Mouse (Mus musculus): ENCODE results near the gene Asap3. TPM values are rescaled to one million over a fixed set of nuclear protein-coding genes. Genes with fewer than 3 reads are reported as not detected.

The Asap3 gene
- total and polyA plus RNA-seq, 2 experiments, result 3.3 to 5.8 TPM

DNA sequence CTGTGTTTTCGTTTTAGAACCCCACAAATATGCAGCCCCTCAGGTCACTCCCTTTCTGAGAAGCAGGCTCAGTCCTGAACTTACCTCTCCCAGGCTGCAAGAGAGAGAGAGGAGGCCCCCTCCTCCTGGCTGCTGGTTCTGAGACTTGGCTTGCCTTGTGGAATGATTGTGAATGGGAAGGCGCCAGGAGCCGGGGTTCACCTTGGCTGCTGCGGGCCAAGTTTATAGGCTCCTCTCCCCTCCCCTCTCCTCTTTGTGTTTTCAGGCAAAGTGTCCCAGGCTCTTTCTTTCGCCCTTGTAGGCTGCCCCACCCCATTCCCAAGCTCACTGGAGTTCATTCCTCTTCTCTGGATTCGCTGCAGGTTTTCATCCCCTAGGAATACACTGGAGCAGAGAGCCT, 778 bp downstream of the Asap3 start:
- Histone ChIP-seq H3K4me1 (ENCODE audit: control insufficient read depth, insufficient read depth, low read length) (peaks cover 11% of the 10 kb centered on the region), H3K36me3 (ENCODE audit: control insufficient read depth, insufficient read depth, low read length) (no peaks in the 10 kb centered on the region), H3K27ac (replicated peaks; ENCODE audit: insufficient read depth, low read depth, low read length) (peak overlapping the region; percentile 39), H3K79me2 (ENCODE audit: control insufficient read depth, insufficient read depth, low read length) (peaks cover 7% of the 10 kb centered on the region; the same call in 1 of the 2 replicates), H3K9ac (ENCODE audit: low read depth, low read length) (peak overlapping the region; percentile 77), H3K27me3 (ENCODE audit: control insufficient read depth, insufficient read depth, low read length) (no peaks in the 10 kb centered on the region), H3K4me3 (ENCODE audit: insufficient read depth, low read depth, low read length) (peak overlapping the region; percentile 36)
- no peak for TF ChIP-seq CTCF (IDR thresholded peaks at IDR 0.05; ENCODE audit: low read depth, low read length)
- TF ChIP-seq POLR2A (IDR thresholded peaks at IDR 0.05; ENCODE audit: extremely low read depth, insufficient read depth, low read length), result no peak
- 11% methylated on average over 6 of the region's 6 CpGs for WGBS
- DNase-seq (ENCODE audit: extremely low read depth, low read depth, low spot score), result no peak

- Histone ChIP-seq H3K4me3 (ENCODE audit: insufficient read depth, low read depth, low read length) (no peak overlapping the region), H3K27ac (replicated peaks; ENCODE audit: insufficient read depth, low read depth, low read length) (no peak overlapping the region), H3K27me3 (ENCODE audit: control insufficient read depth, insufficient read depth, low read length) (no peaks in the 10 kb centered on the region), H3K4me1 (ENCODE audit: control insufficient read depth, insufficient read depth, low read length) (peaks cover 25% of the 10 kb centered on the region), H3K9ac (ENCODE audit: low read depth, low read length) (no peak overlapping the region), H3K79me2 (ENCODE audit: control insufficient read depth, insufficient read depth, low read length) (peaks cover 7% of the 10 kb centered on the region; the same call in 1 of the 2 replicates), H3K36me3 (ENCODE audit: control insufficient read depth, insufficient read depth, low read length) (no peaks in the 10 kb centered on the region)
- WGBS, result 78% methylated on average over 9 of the region's 9 CpGs
- DNase-seq (ENCODE audit: extremely low read depth, low read depth, low spot score), result no peak
- TF ChIP-seq CTCF (IDR thresholded peaks at IDR 0.05; ENCODE audit: low read depth, low read length) (no peak), POLR2A (IDR thresholded peaks at IDR 0.05; ENCODE audit: extremely low read depth, insufficient read depth, low read length) (no peak)
Measured at GRCm38 (mm10) chr4:136210931-136211330, 4.8 kb downstream of the Asap3 start.

- Histone ChIP-seq H3K36me3 (ENCODE audit: control insufficient read depth, insufficient read depth, low read length) (no peaks in the 10 kb centered on the region), H3K4me1 (ENCODE audit: control insufficient read depth, insufficient read depth, low read length) (peaks cover 34% of the 10 kb centered on the region), H3K79me2 (ENCODE audit: control insufficient read depth, insufficient read depth, low read length) (peaks cover 14% of the 10 kb centered on the region; the same call in 1 of the 2 replicates), H3K27me3 (ENCODE audit: control insufficient read depth, insufficient read depth, low read length) (no peaks in the 10 kb centered on the region), H3K4me3 (ENCODE audit: insufficient read depth, low read depth, low read length) (no peak overlapping the region), H3K27ac (replicated peaks; ENCODE audit: insufficient read depth, low read depth, low read length) (peak overlapping the region; percentile 59; the same call in 1 of the 2 replicates), H3K9ac (ENCODE audit: low read depth, low read length) (no peak overlapping the region)
- no peak for TF ChIP-seq CTCF (IDR thresholded peaks at IDR 0.05; ENCODE audit: low read depth, low read length)
- TF ChIP-seq POLR2A (IDR thresholded peaks at IDR 0.05; ENCODE audit: extremely low read depth, insufficient read depth, low read length), result no peak
- DNase-seq (ENCODE audit: extremely low read depth, low read depth, low spot score), result peak; percentile 88
- 14% methylated on average over 7 of the region's 7 CpGs for WGBS
Measured at GRCm38 (mm10) chr4:136213629-136214028, 7.5 kb downstream of the Asap3 start.

DNA sequence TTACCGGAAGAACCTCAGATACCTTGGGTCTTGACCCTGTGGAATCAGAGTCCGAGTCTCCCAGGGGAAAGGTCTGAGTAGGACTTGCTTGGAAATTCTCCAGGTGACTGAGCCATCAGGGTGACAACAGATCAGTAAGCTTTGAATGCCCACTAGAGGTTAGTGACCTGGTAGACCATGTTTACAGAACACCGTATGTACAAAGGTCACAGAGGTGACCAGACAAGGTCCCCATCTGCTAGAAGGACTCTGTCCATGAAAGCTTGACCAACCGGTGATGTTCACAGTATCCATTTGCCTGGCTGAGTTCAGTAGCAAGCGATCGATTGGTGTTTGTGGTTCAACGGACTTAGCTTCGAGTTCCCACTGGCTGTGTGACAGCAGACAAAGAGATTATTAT, 8.7 kb downstream of the Asap3 start:
- no peaks in the 10 kb centered on the region for H3K36me3 ChIP-seq (ENCODE audit: control insufficient read depth, insufficient read depth, low read length)
- DNase-seq (ENCODE audit: extremely low read depth, low read depth, low spot score), result peak; percentile 100
- 27% methylated on average over 8 of the region's 8 CpGs for WGBS
- no peak overlapping the region for H3K4me3 ChIP-seq (ENCODE audit: insufficient read depth, low read depth, low read length)
- TF ChIP-seq POLR2A (IDR thresholded peaks at IDR 0.05; ENCODE audit: extremely low read depth, insufficient read depth, low read length) (no peak), CTCF (IDR thresholded peaks at IDR 0.05; ENCODE audit: low read depth, low read length) (no peak)
- 0 out of 2 replicates have a peak overlapping the region, but pooled peaks have one; percentile 6 for H3K9ac ChIP-seq (ENCODE audit: low read depth, low read length)
- no peaks in the 10 kb centered on the region for H3K27me3 ChIP-seq (ENCODE audit: control insufficient read depth, insufficient read depth, low read length)
- peak overlapping the region; percentile 98 for H3K27ac ChIP-seq (replicated peaks; ENCODE audit: insufficient read depth, low read depth, low read length)
- peaks cover 35% of the 10 kb centered on the region for H3K4me1 ChIP-seq (ENCODE audit: control insufficient read depth, insufficient read depth, low read length)
- peaks cover 16% of the 10 kb centered on the region; the same call in 1 of the 2 replicates for H3K79me2 ChIP-seq (ENCODE audit: control insufficient read depth, insufficient read depth, low read length)

DNA sequence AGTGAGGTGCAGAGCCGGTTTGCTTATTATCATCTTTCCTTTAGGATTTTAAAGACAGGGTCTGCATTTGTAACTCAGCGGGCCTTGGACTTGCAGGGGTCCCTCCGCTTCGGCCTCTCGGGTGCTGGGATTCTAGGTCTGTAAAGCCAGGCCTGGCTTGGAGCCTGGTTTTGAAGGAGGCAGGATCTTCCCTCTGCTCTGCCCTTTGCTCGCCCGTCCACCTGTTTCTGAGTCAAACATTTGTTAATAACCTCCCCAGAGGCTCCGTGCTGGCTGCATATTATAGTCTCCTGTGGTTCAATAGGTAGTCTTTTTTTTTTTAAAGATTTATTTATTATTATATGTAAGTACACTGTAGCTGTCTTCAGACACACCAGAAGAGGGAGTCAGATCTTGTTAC, 9.4 kb downstream of the Asap3 start:
- Histone ChIP-seq H3K9ac (ENCODE audit: low read depth, low read length) (peak overlapping the region; percentile 9), H3K36me3 (ENCODE audit: control insufficient read depth, insufficient read depth, low read length) (no peaks in the 10 kb centered on the region), H3K4me1 (ENCODE audit: control insufficient read depth, insufficient read depth, low read length) (peaks cover 33% of the 10 kb centered on the region), H3K79me2 (ENCODE audit: control insufficient read depth, insufficient read depth, low read length) (peaks cover 16% of the 10 kb centered on the region; the same call in 1 of the 2 replicates), H3K27me3 (ENCODE audit: control insufficient read depth, insufficient read depth, low read length) (no peaks in the 10 kb centered on the region), H3K4me3 (ENCODE audit: insufficient read depth, low read depth, low read length) (peak overlapping the region; percentile 17; the same call in 1 of the 2 replicates), H3K27ac (replicated peaks; ENCODE audit: insufficient read depth, low read depth, low read length) (peak overlapping the region; percentile 67)
- WGBS, result 15% methylated on average over 8 of the region's 8 CpGs
- peak; percentile 85 for DNase-seq (ENCODE audit: extremely low read depth, low read depth, low spot score)
- no peak for TF ChIP-seq POLR2A (IDR thresholded peaks at IDR 0.05; ENCODE audit: extremely low read depth, insufficient read depth, low read length)
- TF ChIP-seq CTCF (IDR thresholded peaks at IDR 0.05; ENCODE audit: low read depth, low read length), result no peak

- Histone ChIP-seq H3K9ac (ENCODE audit: low read depth, low read length) (peak overlapping the region; percentile 14; the same call in 1 of the 2 replicates), H3K4me1 (ENCODE audit: control insufficient read depth, insufficient read depth, low read length) (peaks cover 31% of the 10 kb centered on the region), H3K36me3 (ENCODE audit: control insufficient read depth, insufficient read depth, low read length) (no peaks in the 10 kb centered on the region), H3K27me3 (ENCODE audit: control insufficient read depth, insufficient read depth, low read length) (no peaks in the 10 kb centered on the region), H3K4me3 (ENCODE audit: insufficient read depth, low read depth, low read length) (no peak overlapping the region), H3K27ac (replicated peaks; ENCODE audit: insufficient read depth, low read depth, low read length) (peak overlapping the region; percentile 62; the same call in 1 of the 2 replicates), H3K79me2 (ENCODE audit: control insufficient read depth, insufficient read depth, low read length) (peaks cover 16% of the 10 kb centered on the region; the same call in 1 of the 2 replicates)
- no peak for TF ChIP-seq POLR2A (IDR thresholded peaks at IDR 0.05; ENCODE audit: extremely low read depth, insufficient read depth, low read length)
- no peak for TF ChIP-seq CTCF (IDR thresholded peaks at IDR 0.05; ENCODE audit: low read depth, low read length)
- whole genome bisulfite sequencing, result 24% methylated on average over 10 of the region's 10 CpGs
- peak; percentile 94 for DNase-seq (ENCODE audit: extremely low read depth, low read depth, low spot score)
Measured at GRCm38 (mm10) chr4:136217063-136217462, 10.9 kb downstream of the Asap3 start.

Data from liver, adult 2 months (tissue).